Mouse (Mus musculus): Measurements from ENCODE around the gene Zfp644.

DNA sequence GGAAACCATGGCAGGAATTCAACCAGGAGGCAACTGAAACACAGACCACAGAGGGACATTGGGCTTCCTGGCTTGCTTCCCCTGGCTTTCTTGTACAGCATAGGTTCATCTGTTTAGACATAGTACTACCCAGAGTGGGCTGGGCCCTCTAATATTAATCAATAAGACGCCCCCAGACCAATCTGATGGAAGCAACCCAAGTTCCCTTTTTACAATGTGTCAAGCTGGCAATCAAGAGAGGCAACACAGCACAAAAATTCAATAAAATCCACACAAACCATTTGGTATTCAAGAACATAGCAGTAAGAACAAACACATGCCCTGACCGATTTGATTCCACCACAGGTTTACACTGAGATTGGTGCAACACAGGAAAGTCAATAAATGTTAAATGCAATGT is 82.1 kb downstream of the Zfp644 start:
- TF ChIP-seq CTCF (IDR thresholded peaks at IDR 0.05; ENCODE audit: low read depth) = no peak
- TF ChIP-seq EP300 (IDR thresholded peaks at IDR 0.05; ENCODE audit: low read depth) = no peak

Measured in heart, postnatal 0 days (tissue).